Mouse (Mus musculus) common myeloid progenitor, adult 5-6 weeks (primary cell): ENCODE measurements at regions not wholly inside any gene's neighbourhood (a gene's known extent, or its start where the extent isn't known, plus 50 kb on each side); places are given as distances from the start of the nearest gene placed in this dataset.

Experiments used
- ATAC-seq: replicated peaks from 2 replicates; pipeline ENCODE4 v1.8.0; 2016; ENCODE audit warnings: low read depth, mild to moderate bottlenecking, moderate TSS enrichment, inconsistent platforms; ENCODE audit not compliant: poor library complexity, severe bottlenecking

GRCm38 (mm10) chr13:72920368-72920767 lies 291.7 kb downstream of the Irx2 start:
- no peak for ATAC-seq

GRCm38 (mm10) chr13:72924560-72925135 lies 296.0 kb downstream of the Irx2 start:
- no peak for ATAC-seq

GRCm38 (mm10) chr13:72937246-72937645 lies 308.6 kb downstream of the Irx2 start:
- no peak for ATAC-seq

GRCm38 (mm10) chr13:72938156-72938874 lies 309.7 kb downstream of the Irx2 start:
- no peak for ATAC-seq

- no peak for ATAC-seq
These were observed 312.7 kb upstream of the Irx4 start for GRCm38 (mm10) chr13:72947374-72948165.

- ATAC-seq: no peak
These were observed 301.4 kb upstream of the Irx4 start for GRCm38 (mm10) chr13:72958616-72959518.

- ATAC-seq: no peak
These were observed 299.0 kb upstream of the Irx4 start for GRCm38 (mm10) chr13:72961291-72961690.

GRCm38 (mm10) chr13:72972165-72972564 lies 288.1 kb upstream of the Irx4 start:
- ATAC-seq: no peak

- ATAC-seq: no peak
These were observed 287.4 kb upstream of the Irx4 start for GRCm38 (mm10) chr13:72972894-72973293.

- no peak for ATAC-seq
These were observed 283.1 kb upstream of the Irx4 start for GRCm38 (mm10) chr13:72977213-72977612.

- no peak for ATAC-seq
These were observed 282.3 kb upstream of the Irx4 start for GRCm38 (mm10) chr13:72977971-72978370.

GRCm38 (mm10) chr13:72978966-72979365 lies 281.3 kb upstream of the Irx4 start:
- no peak for ATAC-seq

GRCm38 (mm10) chr13:72992589-72993409 lies 267.5 kb upstream of the Irx4 start:
- no peak for ATAC-seq

GRCm38 (mm10) chr13:72993410-72993858 lies 266.8 kb upstream of the Irx4 start:
- ATAC-seq: no peak

- ATAC-seq: no peak
These were observed 265.7 kb upstream of the Irx4 start for GRCm38 (mm10) chr13:72994538-72994937.

- ATAC-seq: no peak
These were observed 251.3 kb upstream of the Irx4 start for GRCm38 (mm10) chr13:73008856-73009546.

- no peak for ATAC-seq
These were observed 250.5 kb upstream of the Irx4 start for GRCm38 (mm10) chr13:73009547-73010475.

- no peak for ATAC-seq
These were observed 241.1 kb upstream of the Irx4 start for GRCm38 (mm10) chr13:73019181-73019580.
